Mouse (Mus musculus) MEL (cell line): ENCODE data around the gene Bcl10. TPM values are rescaled to one million over a fixed set of nuclear protein-coding genes. Genes with fewer than 3 reads are reported as not detected.

Source experiments
- DNase-seq: peaks from one replicate; pipeline ENCODE4 v3.0.0; 2011; ENCODE audit warnings: low read depth, low spot score
- H3K27ac ChIP-seq: 2 replicates; pipeline ENCODE4 v1.5.1; 2012; ENCODE audit warnings: low read depth, mild to moderate bottlenecking, control low read depth, low read length, moderate library complexity; ENCODE audit not compliant: control insufficient read depth
- H3K27me3 ChIP-seq, 2 experiments: fragments of 150-350 bp in 1 of 2; sonication (generic) in 1 of 2; 2 replicates each; pipeline ENCODE4 v1.6.1; 2012; ENCODE audit warnings: low read length in 2 of 2, mild to moderate bottlenecking in 2 of 2, improper control_type of control experiment in 1 of 2, moderate library complexity in 1 of 2; ENCODE audit not compliant: insufficient read depth in 2 of 2, control insufficient read depth in 1 of 2
- H3K36me3 ChIP-seq, 2 experiments: 2 replicates each; pipeline ENCODE4 v1.6.1; 2012 to 2014; ENCODE audit warnings: low read length in 2 of 2, improper control_type of control experiment in 1 of 2, inconsistent platforms in 1 of 2, mild to moderate bottlenecking in 1 of 2; ENCODE audit not compliant: insufficient read depth in 2 of 2, control insufficient read depth in 1 of 2
- H3K4me1 ChIP-seq, 2 experiments: fragments of 150-350 bp in 1 of 2; sonication (generic) in 1 of 2; 2 replicates each; pipeline ENCODE4 v1.6.1; 2012; ENCODE audit warnings: low read length in 2 of 2, improper control_type of control experiment in 1 of 2, mild to moderate bottlenecking in 1 of 2; ENCODE audit not compliant: insufficient read depth in 2 of 2, control insufficient read depth in 1 of 2
- H3K4me3 ChIP-seq, 2 experiments: fragments of 150-350 bp in 1 of 2; sonication (generic) in 1 of 2; 2 replicates each; pipeline ENCODE4 v1.5.1; 2012; ENCODE audit warnings: low read depth in 2 of 2, low read length in 2 of 2, mild to moderate bottlenecking in 2 of 2, moderate library complexity in 2 of 2, control low read depth in 1 of 2, improper control_type of control experiment in 1 of 2; ENCODE audit not compliant: control insufficient read depth in 1 of 2, insufficient read depth in 1 of 2
- H3K79me2 ChIP-seq: 2 replicates; pipeline ENCODE4 v1.6.1; 2012; ENCODE audit warnings: mild to moderate bottlenecking, low read length, moderate library complexity; ENCODE audit not compliant: control insufficient read depth, poor library complexity, insufficient read depth
- H3K9ac ChIP-seq: 2 replicates; pipeline ENCODE4 v1.6.1; 2012; ENCODE audit warnings: low read depth, mild to moderate bottlenecking, control low read depth, low read length, moderate library complexity; ENCODE audit not compliant: control insufficient read depth, poor library complexity, severe bottlenecking
- H3K9me3 ChIP-seq: fragments of 150-350 bp; sonication (generic); replicated peaks from 2 replicates; pipeline ENCODE4 v1.6.1; 2012; ENCODE audit warnings: mild to moderate bottlenecking, low read length, improper control_type of control experiment, moderate library complexity; ENCODE audit not compliant: insufficient read depth
- BHLHE40 ChIP-seq: IDR thresholded peaks from 2 replicates; pipeline ENCODE4 v1.6.1; 2012; ENCODE audit warnings: low read depth, mild to moderate bottlenecking, inconsistent platforms, low read length, improper control_type of control experiment, borderline replicate concordance
- CHD1 ChIP-seq: IDR thresholded peaks from 2 replicates; pipeline ENCODE4 v1.6.1; 2012; ENCODE audit warnings: low read depth, mild to moderate bottlenecking, inconsistent platforms, low read length, improper control_type of control experiment
- CTCF ChIP-seq, 3 experiments: IDR thresholded peaks in 2 of 3; conservative IDR thresholded peaks in 1 of 3; 2 replicates each; pipeline ENCODE4 v1.5.1; 2011 to 2012; ENCODE audit warnings: low read length in 3 of 3, low read depth in 2 of 3, mild to moderate bottlenecking in 2 of 3, improper control_type of control experiment in 1 of 3, inconsistent platforms in 1 of 3, mixed read lengths in 1 of 3, moderate library complexity in 1 of 3; ENCODE audit not compliant: control insufficient read depth in 1 of 3, insufficient read depth in 1 of 3, poor library complexity in 1 of 3, severe bottlenecking in 1 of 3
- E2F4 ChIP-seq: IDR thresholded peaks from 2 replicates; pipeline ENCODE4 v1.6.1; 2011; ENCODE audit warnings: low read depth, low read length, improper control_type of control experiment, borderline replicate concordance
- ELF1 ChIP-seq: IDR thresholded peaks from 2 replicates; pipeline ENCODE4 v1.6.1; 2014; ENCODE audit warnings: low read depth, mild to moderate bottlenecking, inconsistent platforms, low read length, improper control_type of control experiment, moderate library complexity
- ETS1 ChIP-seq: IDR thresholded peaks from 2 replicates; pipeline ENCODE4 v1.6.1; 2012; ENCODE audit warnings: low read depth, mild to moderate bottlenecking, inconsistent platforms, low read length, improper control_type of control experiment, moderate library complexity
- GABPA ChIP-seq: IDR thresholded peaks from 2 replicates; pipeline ENCODE4 v1.6.1; 2012; ENCODE audit warnings: low read depth, mild to moderate bottlenecking, inconsistent platforms, low read length, improper control_type of control experiment, moderate library complexity
- GATA1 ChIP-seq: IDR thresholded peaks from 2 replicates; pipeline ENCODE4 v1.6.1; 2011; ENCODE audit warnings: low read depth, low read length, improper control_type of control experiment
- KAT2A ChIP-seq: conservative IDR thresholded peaks from 2 replicates; pipeline ENCODE4 v1.6.1; 2012; ENCODE audit warnings: low read depth, low read length, improper control_type of control experiment, inconsistent platforms
- MAFK ChIP-seq: IDR thresholded peaks from 2 replicates; pipeline ENCODE4 v1.6.1; 2011; ENCODE audit warnings: low read depth, mild to moderate bottlenecking, low read length, improper control_type of control experiment, borderline replicate concordance
- MAZ ChIP-seq: IDR thresholded peaks from 2 replicates; pipeline ENCODE4 v1.6.1; 2012; ENCODE audit warnings: low read depth, mild to moderate bottlenecking, inconsistent platforms, low read length, improper control_type of control experiment
- MEF2A ChIP-seq: IDR thresholded peaks from 2 replicates; pipeline ENCODE4 v1.6.1; 2014; ENCODE audit warnings: low read depth, mild to moderate bottlenecking, inconsistent platforms, low read length, improper control_type of control experiment; ENCODE audit not compliant: poor library complexity, insufficient replicate concordance, severe bottlenecking; ENCODE audit errors: extremely low read depth
- NELFE ChIP-seq: IDR thresholded peaks from 2 replicates; pipeline ENCODE4 v1.6.1; 2011; ENCODE audit warnings: low read depth, low read length, improper control_type of control experiment
- NRF1 ChIP-seq: IDR thresholded peaks from 2 replicates; pipeline ENCODE4 v1.6.1; 2014; ENCODE audit warnings: low read depth, mild to moderate bottlenecking, inconsistent platforms, low read length, improper control_type of control experiment, moderate library complexity; ENCODE audit not compliant: poor library complexity, insufficient read depth, severe bottlenecking
- POLR2AphosphoS2 ChIP-seq: IDR thresholded peaks from 2 replicates; pipeline ENCODE4 v1.6.1; 2011; ENCODE audit warnings: low read length, improper control_type of control experiment
- POLR2AphosphoS5 ChIP-seq: IDR thresholded peaks from 2 replicates; pipeline ENCODE4 v1.6.1; 2012; ENCODE audit warnings: low read depth, borderline replicate concordance, mild to moderate bottlenecking, inconsistent platforms, low read length, moderate library complexity, mixed read lengths
- RCOR1 ChIP-seq: IDR thresholded peaks from 2 replicates; pipeline ENCODE4 v1.6.1; 2012; ENCODE audit warnings: low read depth, mild to moderate bottlenecking, inconsistent platforms, low read length, improper control_type of control experiment
- TAL1 ChIP-seq: IDR thresholded peaks from 2 replicates; pipeline ENCODE4 v1.6.1; 2012; ENCODE audit warnings: mild to moderate bottlenecking, inconsistent platforms, low read length, moderate library complexity, mixed read lengths
- TCF12 ChIP-seq: IDR thresholded peaks from 2 replicates; pipeline ENCODE4 v1.6.1; 2014; ENCODE audit warnings: low read depth, mild to moderate bottlenecking, inconsistent platforms, low read length, improper control_type of control experiment, moderate library complexity
- UBTF ChIP-seq: IDR thresholded peaks from 2 replicates; pipeline ENCODE4 v1.6.1; 2012; ENCODE audit warnings: low read depth, mild to moderate bottlenecking, inconsistent platforms, low read length, improper control_type of control experiment, moderate library complexity, borderline replicate concordance; ENCODE audit not compliant: insufficient read depth
- USF1 ChIP-seq: IDR thresholded peaks from 2 replicates; pipeline ENCODE4 v1.6.1; 2014; ENCODE audit warnings: low read depth, mild to moderate bottlenecking, inconsistent platforms, low read length, improper control_type of control experiment, moderate library complexity
- USF2 ChIP-seq, 2 experiments: IDR thresholded peaks; 2 replicates each; pipeline ENCODE4 v1.6.1; 2011 to 2012; ENCODE audit warnings: improper control_type of control experiment in 2 of 2, low read length in 2 of 2, borderline replicate concordance in 1 of 2, inconsistent platforms in 1 of 2, low read depth in 1 of 2, mild to moderate bottlenecking in 1 of 2; ENCODE audit not compliant: insufficient read depth in 1 of 2
- polyA plus RNA-seq, 2 experiments: library from polyadenylated mRNA; stranded (reverse) in 1 of 2; unstranded in 1 of 2; fragments of >175 nt in 1 of 2; fragments of >200 nt in 1 of 2; gene quantifications; 2 replicates each; pipeline versions ENCODE4 v1.2.1 to v1.2.4; 2012; ENCODE audit warnings: low replicate concordance in 2 of 2, low read depth in 1 of 2; ENCODE audit not compliant: insufficient read length in 2 of 2, insufficient read depth in 1 of 2, missing spikeins in 1 of 2
- total RNA-seq: library from RNA; depleted of rRNA; stranded (reverse); fragments of 300-350 nt; gene quantifications from 2 replicates; pipeline ENCODE4 v1.2.3, GENCODE M21; 2012; rRNA removed

The Bcl10 gene
- total RNA-seq: 25.0 and 28.0 TPM in 2 replicates
- polyA plus RNA-seq: 10 to 100 TPM in 1 of 2 experiments, not detected in 1; 30.4 TPM

- H3K4me3 ChIP-seq: peak within 1 kb of the TSS; percentile 67 to 68
- H3K27ac ChIP-seq: peak within 1 kb of the TSS; percentile 74
- H3K9ac ChIP-seq: peak within 1 kb of the TSS; percentile 64
- no peak for DNase-seq
- peaks cover 0 to 19% of the 10 kb centered on the region in 2 experiments; a peak in 2 of 4 replicates for H3K36me3 ChIP-seq
- H3K27me3 ChIP-seq: no peaks in the 10 kb centered on the region
- TF ChIP-seq POLR2AphosphoS5 (no peak), TAL1 (no peak), UBTF (no peak), GABPA (no peak), POLR2AphosphoS2 (no peak), USF1 (no peak), KAT2A (no peak), BHLHE40 (no peak), RCOR1 (no peak), TCF12 (no peak), E2F4 (no peak), ELF1 (no peak), GATA1 (no peak), MEF2A (no peak)
- TF ChIP-seq, all 39 proteins: peak for 0
- Histone ChIP-seq H3K4me1 (peaks cover 0 to 6% of the 10 kb centered on the region in 2 experiments; a peak in 2 of 4 replicates), H3K79me2 (peaks cover 21% of the 10 kb centered on the region), H3K9me3 (no peaks in the 10 kb centered on the region)
Measured at GRCm38 (mm10) chr3:145922019-145922854, at the start of gene Bcl10. Gene Bcl10, plus strand, starts transcription at chr3:145922804.

GRCm38 (mm10) chr3:145873271-145873670 lies 49.3 kb upstream of the Bcl10 start:
- no peak for TF ChIP-seq E2F4
- TF ChIP-seq CHD1: no peak
- TF ChIP-seq CTCF (IDR thresholded peaks at IDR 0.05 in 2 of 3, conservative IDR thresholded peaks at IDR 0.05 in 1 of 3; ENCODE audit: control insufficient read depth in 1 of 3, insufficient read depth in 1 of 3, low read depth in 2 of 3, low read length in 3 of 3, poor library complexity in 1 of 3, severe bottlenecking in 1 of 3): no peak
- no peak for TF ChIP-seq BHLHE40
- TF ChIP-seq USF2 (IDR thresholded peaks at IDR 0.05; ENCODE audit: borderline replicate concordance in 1 of 2, insufficient read depth in 1 of 2, low read depth in 1 of 2, low read length in 2 of 2): no peak
- no peak for TF ChIP-seq RCOR1
- no peak for TF ChIP-seq MAZ
- no peak for TF ChIP-seq GATA1
- TF ChIP-seq NELFE: no peak
- no peak for TF ChIP-seq POLR2AphosphoS5
- TF ChIP-seq POLR2AphosphoS2: no peak
- no peak for TF ChIP-seq NRF1
- no peak for TF ChIP-seq TAL1
- TF ChIP-seq MAFK: no peak
- no peak for TF ChIP-seq ELF1
- TF ChIP-seq ETS1: no peak
- no peak overlapping the region for H3K9ac ChIP-seq
- no peak for DNase-seq
- H3K79me2 ChIP-seq: no peaks in the 10 kb centered on the region
- no peak overlapping the region for H3K27ac ChIP-seq
- H3K4me1 ChIP-seq: no peaks in the 10 kb centered on the region
- H3K9me3 ChIP-seq: no peaks in the 10 kb centered on the region
- H3K27me3 ChIP-seq: no peaks in the 10 kb centered on the region
- H3K4me3 ChIP-seq: no peak overlapping the region
- no peaks in the 10 kb centered on the region for H3K36me3 ChIP-seq
